Mouse (Mus musculus) intestine, postnatal 0 days (tissue): ENCODE data around the gene Kcnk4. TPM values are rescaled to one million over a fixed set of nuclear protein-coding genes. Genes with fewer than 3 reads are reported as not detected.
A peak's percentile ranks its signal among the peaks of the same experiment; 100 is the strongest.

Experiments
- ATAC-seq: fragments of 200-750 bp; cut with Nextera tagmentation; 2 replicates; pipeline ENCODE4 v1.8.0; 2017; ENCODE audit warnings: mild to moderate bottlenecking, moderate TSS enrichment, moderate library complexity
- H3K27ac ChIP-seq: fragments of 300-500 bp; sonication (generic); 2 replicates; pipeline ENCODE4 v1.5.1; 2014; ENCODE audit warnings: mild to moderate bottlenecking, low read depth, low read length, moderate library complexity
- H3K27me3 ChIP-seq: fragments of 300-500 bp; sonication (generic); replicated peaks from 2 replicates; pipeline ENCODE4 v1.6.1; 2014; ENCODE audit warnings: low read length, mixed read lengths; ENCODE audit not compliant: control insufficient read depth, insufficient read depth
- H3K36me3 ChIP-seq: fragments of 300-500 bp; sonication (generic); 2 replicates; pipeline ENCODE4 v1.6.1; 2014; ENCODE audit warnings: mild to moderate bottlenecking, moderate library complexity; ENCODE audit not compliant: control insufficient read depth, insufficient read depth
- H3K4me1 ChIP-seq: fragments of 300-500 bp; sonication (generic); replicated peaks from 2 replicates; pipeline ENCODE4 v1.6.1; 2014; ENCODE audit warnings: antibody characterized with exemption, low read length, mixed read lengths; ENCODE audit not compliant: control insufficient read depth, insufficient read depth
- H3K4me2 ChIP-seq: fragments of 300-500 bp; sonication (generic); replicated peaks from 2 replicates; pipeline ENCODE4 v1.6.1; 2014; ENCODE audit warnings: low read depth, mild to moderate bottlenecking, moderate library complexity
- H3K4me3 ChIP-seq: fragments of 300-500 bp; sonication (generic); 2 replicates; pipeline ENCODE4 v1.5.1; 2014; ENCODE audit warnings: low read depth, low read length
- H3K9ac ChIP-seq: fragments of 300-500 bp; sonication (generic); 2 replicates; pipeline ENCODE4 v1.6.1; 2014; ENCODE audit warnings: mild to moderate bottlenecking, low read depth, low read length
- H3K9me3 ChIP-seq: fragments of 300-500 bp; sonication (generic); 2 replicates; pipeline ENCODE4 v1.6.1; 2016; ENCODE audit warnings: mixed run types; ENCODE audit not compliant: control insufficient read depth
- CTCF ChIP-seq: sonication (generic); IDR thresholded peaks from 2 replicates; pipeline ENCODE4 v1.5.1; 2016; ENCODE audit warnings: low read depth, mild to moderate bottlenecking, control low read depth, antibody characterized with exemption, moderate library complexity
- WGBS: fragments of 180-500 bp; shearing (Covaris S2); extraction: QIAGEN DNeasy Blood & Tissue Kit; methylation state at CpG from one replicate; pipeline ENCODE4 v1.1.7; 2014; 5-methylcytosine and 5-hydroxymethylcytosine counted together
- polyA plus RNA-seq: library from polyadenylated mRNA; unstranded; fragments of >200 nt; fragmentation: Nextera tagmentation; extraction: Ambion mirVana; gene quantifications from 2 replicates; pipeline ENCODE4 v1.2.1, GENCODE M21; 2015

The Kcnk4 gene
- polyA plus RNA-seq, 1 experiment from 2014 or later, result 0.38 TPM

DNA sequence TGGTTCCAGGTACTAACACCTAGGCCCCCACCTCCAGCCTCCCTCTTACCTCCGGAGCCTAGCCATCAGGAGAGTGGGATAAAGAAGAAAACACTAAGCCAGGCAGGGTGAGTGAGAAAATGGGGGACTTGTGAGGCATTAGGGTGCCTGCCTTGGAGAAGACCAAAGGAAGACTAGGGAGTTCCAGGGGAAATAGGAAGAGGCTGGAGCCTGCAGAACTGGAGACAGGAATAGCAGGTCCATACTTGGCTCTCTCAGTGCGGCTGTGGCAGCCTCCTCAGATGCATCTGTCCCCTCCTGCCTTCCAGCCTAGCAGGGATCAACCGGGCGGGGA, 1.2 kb downstream of the Kcnk4 start:
- Histone ChIP-seq H3K9ac (no peak overlapping the region), H3K4me3 (peak overlapping the region; percentile 42; the same call in 1 of the 2 replicates), H3K27ac (no peak overlapping the region)

DNA sequence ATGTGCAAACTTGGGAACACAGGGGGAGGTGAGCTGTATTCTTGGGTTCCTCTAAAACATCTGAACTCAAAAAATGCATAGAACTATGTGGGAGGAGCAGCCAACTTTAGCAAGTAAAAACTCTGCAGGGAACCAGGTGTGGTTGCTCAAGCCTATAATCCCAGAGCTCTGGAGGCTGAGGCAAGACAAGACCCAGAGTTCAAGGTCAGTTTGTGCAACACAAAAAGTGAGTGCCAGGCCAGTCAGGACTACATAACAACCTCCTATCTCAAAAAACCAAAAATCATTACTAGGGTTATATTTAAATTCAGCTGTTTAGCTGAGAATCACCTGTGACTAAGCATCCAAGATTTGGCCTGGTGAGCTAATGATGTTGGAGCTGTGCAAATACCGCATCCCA, 2.3 kb downstream of the Kcnk4 start:
- no peaks in the 10 kb centered on the region for H3K36me3 ChIP-seq
- no peak for TF ChIP-seq CTCF
- H3K4me1 ChIP-seq, result peaks cover 6% of the 10 kb centered on the region
- H3K4me3 ChIP-seq, result no peak overlapping the region
- H3K9ac ChIP-seq, result no peak overlapping the region
- no peaks in the 10 kb centered on the region for H3K9me3 ChIP-seq
- no peak overlapping the region for H3K27ac ChIP-seq
- no peak overlapping the region for H3K4me2 ChIP-seq
- ATAC-seq, result no peak
- WGBS, result 39% methylated on average over 1 of the region's 1 CpGs
- peaks cover 63% of the 10 kb centered on the region for H3K27me3 ChIP-seq

More for the DNA sequence above, 1.2 kb downstream of the Kcnk4 start:
- 26% methylated on average over 4 of the region's 4 CpGs for WGBS
- TF ChIP-seq CTCF, result no peak
- H3K9me3 ChIP-seq, result no peaks in the 10 kb centered on the region
- ATAC-seq, result no peak
- H3K27me3 ChIP-seq, result peaks cover 53% of the 10 kb centered on the region
- no peaks in the 10 kb centered on the region for H3K36me3 ChIP-seq
- peaks cover 6% of the 10 kb centered on the region for H3K4me1 ChIP-seq
- H3K4me2 ChIP-seq, result peak overlapping the region; percentile 74; the same call in 1 of the 2 replicates

DNA sequence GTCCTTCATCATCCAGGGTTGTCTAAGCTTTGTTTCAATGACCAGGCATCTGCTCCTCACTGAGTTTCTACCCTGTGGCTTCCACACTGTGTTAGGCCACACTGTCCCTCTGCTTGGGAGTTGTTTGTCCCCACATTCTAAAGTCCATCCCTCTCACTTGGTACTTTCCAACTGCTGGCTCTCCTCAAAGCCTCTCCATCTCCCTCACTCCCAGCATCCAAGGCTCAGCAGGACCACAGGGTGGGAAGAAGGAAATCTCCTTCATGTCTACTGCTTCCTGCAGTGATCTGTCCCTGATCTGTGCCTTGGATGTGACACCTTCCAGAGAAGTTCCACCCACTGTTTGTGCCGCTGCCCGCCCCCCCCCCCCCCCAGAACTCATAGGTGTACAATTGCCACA, 3.3 kb downstream of the Kcnk4 start:
- H3K27ac ChIP-seq, result no peak overlapping the region
- H3K4me2 ChIP-seq, result no peak overlapping the region
- WGBS, result no CpG with 5 or more reads among the region's 2 CpGs
- H3K4me1 ChIP-seq, result peaks cover 6% of the 10 kb centered on the region
- no peak overlapping the region for H3K4me3 ChIP-seq
- no peak overlapping the region for H3K9ac ChIP-seq
- no peak for TF ChIP-seq CTCF
- no peaks in the 10 kb centered on the region for H3K36me3 ChIP-seq
- H3K27me3 ChIP-seq, result peaks cover 71% of the 10 kb centered on the region
- H3K9me3 ChIP-seq, result no peaks in the 10 kb centered on the region
- no peak for ATAC-seq

DNA sequence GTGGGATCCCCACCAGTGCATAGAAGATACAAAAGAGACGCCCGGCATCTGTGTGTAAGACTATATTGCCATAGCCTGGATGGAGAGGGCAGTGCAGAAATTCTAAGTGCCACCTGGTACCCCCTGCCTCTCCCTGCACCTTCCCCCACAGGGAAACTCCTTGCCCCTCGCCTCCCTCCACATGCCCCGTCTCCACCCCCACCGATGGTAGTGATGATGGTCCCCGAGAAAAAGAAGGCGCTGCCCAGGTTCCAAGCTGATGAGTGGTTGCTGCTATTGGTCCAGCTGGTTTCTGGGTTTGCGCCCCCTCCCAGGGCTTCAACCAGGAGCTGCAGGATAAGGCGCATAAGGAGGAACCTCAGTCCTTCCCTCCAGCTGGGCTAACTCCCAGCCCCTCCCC, 6.2 kb downstream of the Kcnk4 start:
- Histone ChIP-seq H3K27ac (no peak overlapping the region), H3K27me3 (peaks cover 55% of the 10 kb centered on the region), H3K4me2 (no peak overlapping the region), H3K36me3 (no peaks in the 10 kb centered on the region), H3K9me3 (no peaks in the 10 kb centered on the region), H3K4me1 (peaks cover 7% of the 10 kb centered on the region; the same call in 1 of the 2 replicates), H3K4me3 (no peak overlapping the region; the same call in 1 of the 2 replicates), H3K9ac (no peak overlapping the region)
- WGBS, result 24% methylated on average over 9 of the region's 9 CpGs
- no peak for ATAC-seq
- no peak for TF ChIP-seq CTCF

GRCm38 (mm10) chr19:6926559-6927255, 7.6 kb downstream of the Kcnk4 start:
- Histone ChIP-seq H3K36me3 (no peaks in the 10 kb centered on the region), H3K9me3 (no peaks in the 10 kb centered on the region), H3K27ac (no peak overlapping the region), H3K9ac (no peak overlapping the region), H3K4me3 (0 out of 2 replicates have a peak overlapping the region, but pooled peaks have one; percentile 18), H3K27me3 (peaks cover 45% of the 10 kb centered on the region), H3K4me2 (peak overlapping the region; percentile 48), H3K4me1 (peaks cover 7% of the 10 kb centered on the region; the same call in 1 of the 2 replicates)
- 22% methylated on average over 26 of the region's 26 CpGs for WGBS
- no peak for TF ChIP-seq CTCF
- ATAC-seq, result no peak

DNA sequence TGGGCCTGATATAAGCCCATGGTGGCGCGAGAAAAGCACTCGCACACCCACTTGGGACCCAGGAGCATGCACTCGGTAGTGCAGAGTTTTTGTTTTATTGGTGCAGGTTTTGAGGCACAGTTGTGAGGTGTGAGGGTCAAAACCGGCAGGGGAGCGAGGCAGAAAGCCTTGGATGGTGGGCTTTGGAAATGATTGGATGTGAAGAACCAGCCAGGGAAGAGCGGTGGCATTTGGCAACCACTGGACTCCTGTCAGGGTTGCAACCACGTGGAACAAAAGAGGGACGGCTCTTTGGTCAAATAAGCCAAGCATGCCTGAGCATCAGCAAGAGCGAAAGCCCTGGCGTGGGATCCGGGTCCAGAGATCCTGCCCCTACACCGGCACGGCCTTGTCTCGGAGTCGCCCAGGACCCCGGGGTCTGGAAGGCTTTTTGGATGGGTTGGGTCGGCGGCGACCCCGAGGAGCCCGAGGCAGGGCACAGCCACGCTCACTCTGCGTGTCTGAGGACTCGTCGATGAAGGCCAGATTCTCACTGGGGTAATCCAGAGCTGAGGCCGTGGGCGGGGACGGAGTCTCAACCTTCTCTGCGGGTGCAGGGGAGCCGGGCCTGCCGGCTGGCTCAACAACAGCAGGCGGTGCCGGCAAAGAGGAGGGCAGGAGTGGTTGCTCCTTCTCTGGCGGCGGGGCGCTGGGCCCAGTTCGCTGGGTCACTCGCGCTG, 8.5 kb downstream of the Kcnk4 start:
- 28% methylated on average over 39 of the region's 40 CpGs for WGBS
- no peak for ATAC-seq
- Histone ChIP-seq H3K4me1 (peaks cover 7% of the 10 kb centered on the region; the same call in 1 of the 2 replicates), H3K4me3 (peak overlapping the region; percentile 27), H3K4me2 (no peak overlapping the region), H3K9ac (no peak overlapping the region), H3K27me3 (peaks cover 39% of the 10 kb centered on the region), H3K9me3 (no peaks in the 10 kb centered on the region), H3K36me3 (no peaks in the 10 kb centered on the region), H3K27ac (no peak overlapping the region)
- TF ChIP-seq CTCF, result no peak
